Mouse (Mus musculus): ENCODE data around the gene Ccdc187. TPM values are rescaled to one million over a fixed set of nuclear protein-coding genes. Genes with fewer than 3 reads are reported as not detected.

Ccdc187 gene
- total RNA-seq, 2 experiments from 2014 or later, result 0.52 to 0.94 TPM

DNA sequence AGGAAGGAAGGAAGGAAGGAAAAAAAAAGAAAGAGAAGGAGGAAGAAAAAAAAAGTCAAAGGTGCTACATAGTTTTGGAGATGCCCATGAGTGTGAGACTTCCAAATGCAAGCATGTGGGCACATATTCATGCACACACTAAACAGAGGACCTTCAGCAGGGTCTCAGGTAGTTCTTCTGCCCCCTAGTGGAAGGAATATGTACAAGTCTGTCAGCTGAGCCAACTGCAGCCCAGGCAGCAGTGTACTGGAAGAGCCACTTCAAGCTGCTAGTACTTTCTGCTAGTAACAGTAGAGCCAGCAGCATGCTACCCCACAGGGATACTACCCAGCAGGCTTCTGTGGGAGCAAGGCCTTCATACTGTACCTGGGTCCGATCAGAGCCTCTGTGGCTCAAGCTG, 66.6 kb downstream of the Ccdc187 start:
- DNase-seq (ENCODE audit: extremely low spot score in 1 of 2, low spot score in 1 of 2), result peak in 1 of 2 experiments; percentile 11

DNA sequence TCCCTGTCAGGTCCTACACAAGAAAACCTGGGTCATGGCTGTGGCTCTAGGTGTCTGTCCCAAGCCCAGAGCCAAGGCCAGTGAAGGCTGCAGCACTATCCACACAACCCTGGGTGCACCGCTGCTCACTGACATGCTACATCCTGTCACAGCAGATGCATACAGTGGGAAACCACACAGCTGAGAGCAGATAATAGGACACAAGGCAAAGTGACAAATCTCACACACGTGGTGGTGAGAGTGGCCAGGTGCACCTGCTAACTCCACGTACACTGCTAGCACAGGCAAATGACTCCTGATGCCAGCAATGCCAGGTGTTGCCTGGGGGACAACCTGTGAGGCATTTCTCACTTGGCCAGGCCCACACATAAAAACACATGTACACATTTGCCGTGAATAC, 69.1 kb downstream of the Ccdc187 start:
- DNase-seq (ENCODE audit: extremely low spot score in 1 of 2, low spot score in 1 of 2), result no peak

DNA sequence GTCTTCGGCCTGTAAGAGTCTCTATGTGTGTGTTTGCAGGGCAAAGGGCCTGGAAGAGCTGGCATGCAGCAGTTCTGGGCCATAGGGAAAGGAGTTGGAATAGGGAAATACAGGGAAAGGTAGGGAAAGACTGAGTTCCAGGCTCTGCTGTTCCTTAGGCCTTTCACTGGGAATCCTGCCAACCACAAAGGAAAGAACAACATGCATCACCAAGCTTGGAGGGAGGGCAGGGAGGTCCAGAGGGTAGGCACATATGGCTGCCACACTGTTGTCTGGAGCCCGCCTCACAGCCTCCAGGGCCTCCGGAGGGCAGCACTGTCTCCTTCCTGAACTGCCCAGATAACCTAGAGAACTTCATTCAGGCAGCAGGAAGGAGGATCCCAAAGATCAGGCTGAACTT, 70.4 kb downstream of the Ccdc187 start:
- DNase-seq (ENCODE audit: extremely low spot score in 1 of 2, low spot score in 1 of 2), result no peak

DNA sequence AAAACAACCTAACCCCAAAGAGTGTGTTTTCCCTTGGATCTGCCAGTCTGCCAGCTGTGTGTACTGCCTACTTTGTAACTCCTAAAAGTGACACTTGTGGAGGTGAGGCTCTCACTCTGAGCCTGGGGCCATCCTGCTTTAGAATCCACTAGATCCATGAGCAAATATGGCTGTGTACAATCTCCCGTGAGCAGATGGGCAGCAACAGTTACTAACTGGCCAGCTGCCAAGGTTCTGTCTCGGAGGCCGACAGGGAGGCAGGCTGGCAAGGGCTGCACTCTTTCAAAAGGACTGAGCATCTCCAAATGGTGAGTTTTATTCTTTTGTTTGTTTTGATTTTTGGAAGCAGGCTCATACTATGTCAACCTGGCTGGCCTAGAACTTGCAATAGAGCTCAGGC, 79.8 kb downstream of the Ccdc187 start:
- peak in 1 of 2 experiments; percentile 19 for DNase-seq (ENCODE audit: extremely low spot score in 1 of 2, low spot score in 1 of 2)

DNA sequence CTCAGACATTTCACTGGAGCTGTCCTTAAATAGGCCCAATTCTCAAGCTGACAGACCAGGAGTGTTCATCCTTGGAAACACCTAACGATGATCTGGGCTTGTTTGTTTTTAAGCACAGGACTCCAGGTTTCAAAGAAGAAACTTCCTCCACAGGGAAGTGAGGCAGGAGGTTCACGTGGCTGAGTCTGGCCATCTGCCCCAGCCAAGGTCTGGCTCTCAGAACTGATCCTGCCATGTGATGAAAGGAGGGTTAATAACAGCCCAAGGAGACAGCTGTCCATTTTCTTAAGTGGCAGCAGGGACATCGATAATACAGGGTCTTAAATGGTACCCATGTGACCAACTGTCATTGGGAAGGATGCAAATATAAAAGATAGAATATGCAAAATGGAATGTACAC, 84.8 kb downstream of the Ccdc187 start:
- no peak for DNase-seq (ENCODE audit: extremely low spot score in 1 of 2, low spot score in 1 of 2)

DNA sequence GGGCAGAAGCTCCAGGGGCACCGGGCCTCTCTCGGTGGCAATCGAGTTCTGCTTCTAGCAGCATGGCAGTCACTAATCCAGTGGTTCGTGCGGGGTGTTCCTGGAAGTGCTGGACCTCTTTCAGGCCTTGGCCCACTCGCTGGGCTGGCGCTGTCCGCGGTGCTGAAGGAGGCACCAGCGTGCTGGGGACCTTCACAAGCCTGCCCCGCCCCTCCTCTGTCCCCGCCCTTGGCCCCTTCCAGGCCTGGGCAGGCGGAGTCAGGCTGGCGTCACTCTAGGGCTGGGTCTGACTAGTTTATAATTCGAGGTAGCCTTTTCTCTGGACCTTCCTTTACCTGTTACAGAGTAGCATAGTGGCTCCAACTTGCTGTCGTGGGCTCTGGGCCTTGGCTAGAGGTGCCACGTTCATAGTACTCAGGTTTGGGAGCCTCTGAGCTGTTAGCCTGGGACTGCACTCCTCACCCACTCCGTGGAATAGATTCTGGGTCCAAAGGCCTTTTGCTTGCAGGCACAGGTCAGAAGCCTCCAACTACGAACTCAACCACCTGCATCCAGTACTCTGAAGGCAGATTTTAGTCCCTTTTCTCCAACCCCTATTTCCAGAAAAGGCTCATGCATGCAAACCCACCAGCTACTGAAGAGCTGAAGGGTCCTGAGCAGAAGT, 86.1 kb downstream of the Ccdc187 start, which contains the start of gene Lhx3:
Lhx3 (minus strand) TSS at position 164 of the 664 bp plus-strand sequence.
- peak; percentile 25 to 72 for DNase-seq (ENCODE audit: extremely low spot score in 1 of 2, low spot score in 1 of 2)

DNA sequence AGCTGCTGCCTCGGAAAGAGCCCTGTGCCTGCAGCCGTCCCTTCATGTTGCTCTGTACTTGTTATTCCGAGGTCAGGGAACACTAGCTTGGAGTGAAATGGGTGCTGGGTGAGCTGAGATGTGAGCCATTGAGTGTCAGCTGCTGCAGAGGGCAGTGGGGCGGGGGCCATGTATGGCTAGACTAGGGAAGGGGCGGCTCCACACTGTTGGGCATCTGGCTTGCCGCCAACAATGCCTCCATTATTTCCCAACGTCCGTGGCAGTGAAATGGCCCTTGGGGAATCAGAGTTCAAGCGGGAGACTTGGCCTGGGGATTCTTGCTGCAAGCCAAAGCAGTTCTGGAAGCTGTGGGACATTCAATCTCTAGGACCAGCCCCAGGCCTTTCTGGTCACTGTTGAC, 86.8 kb downstream of the Ccdc187 start:
- no peak for DNase-seq (ENCODE audit: extremely low spot score in 1 of 2, low spot score in 1 of 2)

DNA sequence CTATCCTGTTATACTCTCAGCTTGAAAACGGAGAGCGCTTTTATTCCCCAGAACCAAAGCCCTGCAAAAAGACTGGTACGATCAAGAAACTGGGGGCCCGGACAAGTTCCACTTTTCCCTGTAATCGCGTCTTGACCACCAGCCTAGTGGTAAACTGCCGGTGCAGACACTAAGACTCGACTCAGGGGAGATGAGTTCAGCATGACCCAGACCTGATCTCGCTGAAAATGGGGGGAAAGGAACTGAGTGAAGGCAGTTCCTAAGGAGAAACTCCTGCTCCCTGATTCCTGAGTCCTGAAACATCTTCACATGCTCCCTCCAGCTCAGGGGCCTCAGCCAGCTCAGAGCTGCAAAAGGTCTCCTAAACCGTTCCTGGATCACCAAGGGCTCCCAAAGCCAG, 88.6 kb downstream of the Ccdc187 start:
- DNase-seq (ENCODE audit: extremely low spot score in 1 of 2, low spot score in 1 of 2), result no peak

DNA sequence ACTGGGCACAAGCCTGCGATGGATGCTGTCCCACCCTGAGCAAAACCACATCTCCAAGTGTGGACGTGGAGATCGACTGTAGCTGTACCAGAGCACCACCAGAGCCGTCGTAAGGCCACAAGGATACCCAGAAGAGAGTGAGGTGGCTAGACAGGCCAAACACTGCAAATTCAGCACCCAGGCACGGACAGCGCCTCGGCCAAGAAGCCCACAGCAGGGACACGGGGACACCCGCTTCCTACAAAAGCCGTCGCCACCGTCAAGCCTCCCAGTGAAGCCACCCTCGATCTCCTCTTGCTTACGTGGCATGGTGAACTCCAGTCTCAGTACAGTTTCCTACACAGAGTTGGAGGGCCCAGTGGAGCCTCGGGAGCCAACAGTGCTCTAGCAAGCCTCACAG, 89.2 kb downstream of the Ccdc187 start:
- DNase-seq (ENCODE audit: extremely low spot score in 1 of 2, low spot score in 1 of 2), result peak in 1 of 2 experiments; percentile 20

DNA sequence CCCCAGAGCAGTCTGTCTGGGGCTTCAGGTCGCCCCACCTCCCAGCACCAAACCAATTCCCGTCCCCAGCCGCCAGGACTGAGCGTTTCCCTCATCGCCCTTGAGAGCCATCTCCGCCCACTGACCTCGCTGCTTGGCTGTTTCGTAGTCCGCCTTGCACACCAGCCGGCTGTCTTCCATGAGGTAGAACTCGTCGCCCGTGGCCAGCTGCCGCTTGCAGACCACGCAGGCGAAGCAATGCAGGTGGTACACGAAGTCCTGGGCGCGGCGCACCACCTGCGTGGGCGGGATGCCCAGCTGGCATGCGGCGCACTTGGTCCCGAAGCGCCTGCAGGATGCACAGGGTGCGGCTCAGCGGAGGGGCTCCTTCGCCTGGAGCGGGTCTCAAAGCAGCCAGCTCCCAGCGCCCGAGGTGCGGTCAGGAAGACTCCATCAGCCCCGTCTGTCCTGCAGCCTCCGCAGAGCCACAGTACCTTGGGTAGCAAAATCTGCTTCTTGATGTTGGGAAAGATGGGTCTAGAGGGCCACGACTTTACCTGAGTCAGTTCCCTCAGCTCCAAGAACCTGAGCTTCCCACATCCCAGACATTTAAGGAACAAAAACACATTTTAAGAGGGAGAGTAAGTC, 91.4 kb downstream of the Ccdc187 start:
- no peak for DNase-seq (ENCODE audit: extremely low spot score in 1 of 2, low spot score in 1 of 2)

DNA sequence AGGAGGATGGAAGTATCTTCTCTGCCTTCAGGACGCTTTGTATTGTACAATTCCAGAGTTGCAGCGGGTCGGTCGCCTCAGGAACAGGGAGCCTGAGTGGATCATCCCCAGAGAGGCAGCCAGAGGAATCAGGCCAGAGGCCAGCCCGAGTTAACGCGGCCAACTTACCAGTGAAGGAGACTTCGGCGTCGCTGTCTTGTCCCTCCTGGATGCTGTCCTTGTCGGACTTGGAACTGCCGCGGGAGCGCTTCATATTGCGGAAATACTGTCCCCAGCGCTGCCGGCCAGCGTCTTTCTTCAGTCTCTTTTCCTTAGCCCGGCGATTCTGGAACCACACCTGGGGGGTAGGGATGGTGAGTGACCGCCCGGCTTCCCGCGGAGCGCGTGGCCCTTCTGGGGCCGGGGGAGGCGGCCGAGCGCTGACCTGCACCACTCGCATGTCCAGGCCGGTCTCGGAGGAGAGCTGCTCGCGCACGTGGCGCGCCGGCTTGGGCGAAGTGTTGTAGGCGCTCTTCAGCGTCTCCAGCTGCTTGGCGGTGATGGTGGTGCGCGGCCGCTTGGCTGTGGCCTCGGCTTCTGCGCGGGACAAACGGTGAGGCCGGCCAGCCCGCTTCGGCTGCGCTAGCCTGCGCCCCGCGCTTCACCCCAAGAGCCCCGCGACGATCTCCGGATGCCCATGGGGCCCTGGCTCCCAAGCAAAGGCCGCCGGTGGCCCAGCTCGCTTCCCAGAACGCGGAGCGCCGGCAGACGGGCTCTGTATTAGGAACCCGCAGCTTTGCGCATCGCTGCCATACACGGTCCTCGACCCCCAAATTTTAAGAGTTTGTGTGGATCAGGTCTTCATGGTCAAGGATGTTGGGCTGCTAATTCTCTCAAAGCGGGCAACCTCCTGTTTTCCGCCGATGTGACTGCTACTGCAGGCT, 92.2 kb downstream of the Ccdc187 start:
- no peak for DNase-seq (ENCODE audit: extremely low spot score in 1 of 2, low spot score in 1 of 2)

DNA sequence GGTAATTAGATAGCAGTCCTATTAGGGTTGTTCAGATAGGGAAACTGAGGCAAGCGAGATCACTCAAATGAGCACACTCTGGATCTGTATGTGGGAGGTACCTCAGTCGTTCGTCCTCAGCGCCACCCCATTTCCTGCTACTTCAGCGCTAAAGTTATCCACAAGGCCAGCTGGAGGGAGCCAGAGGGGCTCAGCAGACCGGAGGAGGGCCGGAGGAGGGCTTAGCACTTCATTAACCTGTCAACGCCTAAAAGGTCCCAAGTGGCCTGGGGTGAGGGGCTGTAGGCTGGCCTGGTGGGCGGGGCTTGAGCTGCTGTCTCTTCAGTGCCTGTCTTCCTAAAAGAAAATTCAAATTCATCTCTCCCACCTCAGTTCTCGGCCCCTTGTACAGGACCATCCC, 95.9 kb downstream of the Ccdc187 start:
- DNase-seq (ENCODE audit: extremely low spot score in 1 of 2, low spot score in 1 of 2), result no peak

DNA sequence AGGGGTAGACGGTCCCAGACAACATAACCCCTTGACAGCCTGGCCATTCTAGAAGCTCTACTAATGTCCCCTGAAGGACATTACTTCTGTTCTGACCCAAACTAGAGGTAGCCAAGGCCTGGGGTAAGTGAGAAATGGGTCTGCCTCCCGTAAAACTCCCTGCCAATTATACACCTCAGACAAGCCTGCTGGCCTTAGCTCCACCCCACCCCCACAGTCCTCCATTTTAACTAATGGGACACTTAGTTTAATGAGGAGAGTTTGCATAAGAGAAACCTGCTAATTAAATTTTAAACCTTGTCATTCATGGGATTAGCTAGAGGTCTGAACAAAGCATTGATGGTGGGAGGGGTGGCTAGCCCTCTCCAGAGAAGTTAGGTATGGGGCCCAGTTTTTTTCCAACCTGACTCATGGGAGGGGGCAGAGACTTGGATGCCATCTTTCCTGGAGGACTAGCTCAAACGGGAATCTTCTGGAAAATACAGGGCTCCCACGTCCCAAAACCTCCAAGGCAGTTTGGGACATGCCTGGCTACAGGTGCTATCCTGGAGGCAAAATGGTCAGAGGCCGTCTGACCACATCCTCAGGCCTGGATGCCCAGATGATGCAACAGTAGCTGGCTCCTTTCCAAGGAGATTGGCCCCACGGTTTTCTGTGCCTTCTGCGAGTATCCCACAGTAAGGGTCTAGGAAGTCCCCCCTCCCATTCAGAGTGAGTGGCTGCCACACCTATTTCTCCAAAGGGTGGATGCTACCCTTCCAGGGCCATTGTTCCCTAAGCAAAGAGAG, 99.6 kb downstream of the Ccdc187 start:
- DNase-seq (ENCODE audit: extremely low spot score in 1 of 2, low spot score in 1 of 2), result no peak

Other genes starting within 250 kb of the Ccdc187 start
- 10 to 100 TPM; 58.7 to 63.4 TPM for gene Nacc2, start 171.3 kb downstream of the Ccdc187 start, total RNA-seq (2021)
- not detected for gene Lhx3, start 86.3 kb downstream of the Ccdc187 start, total RNA-seq (2021)
- 10 to 100 TPM; 24.5 to 25.3 TPM for gene Qsox2, start 57.0 kb downstream of the Ccdc187 start, total RNA-seq (2021)
- 10 to 100 TPM; 38.3 to 42.4 TPM for gene Gpsm1, start 21.0 kb upstream of the Ccdc187 start, total RNA-seq (2021)
- 10 to 100 TPM; 26.3 to 27.8 TPM for gene Dnlz, start 57.6 kb upstream of the Ccdc187 start, total RNA-seq (2021)
- gene Card9, start 66.4 kb upstream of the Ccdc187 start, total RNA-seq (2021), result 1 to 10 TPM; 1.6 to 2.6 TPM
- gene Snapc4, start 86.1 kb upstream of the Ccdc187 start, total RNA-seq (2021), result 10 to 100 TPM; 43.8 to 82.5 TPM
- 100 to 1,000 TPM; 133 to 170 TPM for gene Entr1, start 94.8 kb upstream of the Ccdc187 start, total RNA-seq (2021)
- 10 to 100 TPM; 94.8 to 96.0 TPM for gene Pmpca, start 94.8 kb upstream of the Ccdc187 start, total RNA-seq (2021)
- 10 to 100 TPM; 21.7 to 24.4 TPM for gene Inpp5e, start 114.6 kb upstream of the Ccdc187 start, total RNA-seq (2021)
- gene Sec16a, start 150.7 kb upstream of the Ccdc187 start, total RNA-seq (2021), result 10 to 100 TPM; 46.4 to 48.1 TPM
- gene Notch1, start 222.1 kb upstream of the Ccdc187 start, total RNA-seq (2021), result 10 to 100 TPM; 31.4 to 38.0 TPM

All from layer of hippocampus, postnatal 25 days (tissue).